Mouse (Mus musculus) thymus, adult 2 months (tissue): Measurements from ENCODE around the gene Aunip.

Experiments used
- CTCF ChIP-seq: fragments of 200-500 bp; IDR thresholded peaks from 2 replicates; pipeline ENCODE4 v1.5.1; 2012; ENCODE audit warnings: mild to moderate bottlenecking, control low read depth, low read length, moderate library complexity, borderline replicate concordance; ENCODE audit not compliant: control insufficient read depth, poor library complexity, insufficient read depth; ENCODE audit errors: extremely low read depth
- POLR2A ChIP-seq: fragments of 200-500 bp; IDR thresholded peaks from 2 replicates; pipeline ENCODE4 v1.6.1; 2012; ENCODE audit warnings: mild to moderate bottlenecking, low read length, control low read depth, moderate library complexity; ENCODE audit not compliant: control insufficient read depth, poor library complexity, insufficient read depth; ENCODE audit errors: extremely low read depth

DNA sequence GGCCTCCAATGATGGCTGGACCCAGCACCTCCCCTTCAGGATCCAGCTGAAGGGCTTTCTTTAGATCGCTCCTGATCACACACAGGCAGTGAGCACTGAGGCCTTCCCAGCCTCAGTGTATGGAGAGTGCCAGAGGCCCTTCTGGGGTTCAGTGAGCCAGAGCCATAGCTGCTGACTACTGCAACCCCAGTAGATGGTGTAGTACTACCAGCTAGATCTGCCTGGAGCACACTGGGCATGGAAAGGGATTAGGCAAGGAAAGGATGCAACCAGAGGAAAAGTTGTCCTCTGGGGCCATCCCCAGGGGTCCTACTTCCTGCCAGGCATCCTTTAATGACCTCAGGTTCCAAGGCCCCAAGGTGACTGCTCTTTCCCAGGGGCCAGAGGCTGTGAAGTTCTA lies 42.8 kb downstream of the Aunip start:
- TF ChIP-seq CTCF (no peak), POLR2A (no peak)
